Mouse (Mus musculus) urinary bladder, postnatal 4 days (tissue): ENCODE results near the gene Clec16a.
A peak's percentile ranks its signal among the peaks of the same experiment; 100 is the strongest.

Experiments
- DNase-seq, 2 experiments: peaks; one replicate each; pipeline ENCODE4 v3.0.0; 2021 to 2022; ENCODE audit warnings: low spot score in 2 of 2

Clec16a gene

GRCm38 (mm10) chr16:10544995-10545622, at the start of gene Clec16a:
TSS of gene Clec16a (plus strand) at chr16:10545339.
- DNase-seq = peak; percentile 94 to 96

- no peak for DNase-seq
Observed at GRCm38 (mm10) chr16:10495824-10496298, 49.3 kb upstream of the Clec16a start.

- no peak for DNase-seq
Observed at GRCm38 (mm10) chr16:10498096-10498602, 47.0 kb upstream of the Clec16a start.

- no peak for DNase-seq
Observed at GRCm38 (mm10) chr16:10499122-10499521, 46.0 kb upstream of the Clec16a start.

- DNase-seq = peak in 1 of 2 experiments; percentile 71
Observed at GRCm38 (mm10) chr16:10501865-10502264, 43.3 kb upstream of the Clec16a start.

GRCm38 (mm10) chr16:10503058-10503457, 42.1 kb upstream of the Clec16a start:
- DNase-seq = no peak

- DNase-seq = no peak
Observed at GRCm38 (mm10) chr16:10507445-10507844, 37.7 kb upstream of the Clec16a start.

- DNase-seq = no peak
Observed at GRCm38 (mm10) chr16:10508691-10509090, 36.4 kb upstream of the Clec16a start.

GRCm38 (mm10) chr16:10510477-10511133, 34.5 kb upstream of the Clec16a start:
- no peak for DNase-seq

GRCm38 (mm10) chr16:10511134-10511520, 34.0 kb upstream of the Clec16a start:
- DNase-seq = no peak

- DNase-seq = no peak
Observed at GRCm38 (mm10) chr16:10515953-10516572, 29.1 kb upstream of the Clec16a start.

- no peak for DNase-seq
Observed at GRCm38 (mm10) chr16:10518030-10518429, 27.1 kb upstream of the Clec16a start.

GRCm38 (mm10) chr16:10520908-10521614, 24.1 kb upstream of the Clec16a start:
- DNase-seq = peak; percentile 64 to 80

- DNase-seq = peak; percentile 45 to 76
Observed at GRCm38 (mm10) chr16:10522811-10523210, 22.3 kb upstream of the Clec16a start.

- DNase-seq = no peak
Observed at GRCm38 (mm10) chr16:10523650-10524049, 21.5 kb upstream of the Clec16a start.

GRCm38 (mm10) chr16:10524866-10525609, 20.1 kb upstream of the Clec16a start:
- no peak for DNase-seq

- DNase-seq = no peak
Observed at GRCm38 (mm10) chr16:10525610-10525980, 19.5 kb upstream of the Clec16a start.

GRCm38 (mm10) chr16:10527046-10527644, 18.0 kb upstream of the Clec16a start:
- no peak for DNase-seq

- DNase-seq = no peak
Observed at GRCm38 (mm10) chr16:10528382-10528781, 16.8 kb upstream of the Clec16a start.

GRCm38 (mm10) chr16:10530179-10530578, 15.0 kb upstream of the Clec16a start:
- DNase-seq = no peak

- no peak for DNase-seq
Observed at GRCm38 (mm10) chr16:10533781-10534180, 11.4 kb upstream of the Clec16a start.
